Mouse (Mus musculus) brain, embryonic 18.5 days (tissue): Measurements from ENCODE around the gene Vcp.

Experiments used
- DNase-seq: peaks from one replicate; pipeline ENCODE4 v3.0.0-alpha.2; 2012; ENCODE audit warnings: low read depth, low spot score

Vcp gene

GRCm38 (mm10) chr4:42945952-42946351 lies 54.4 kb downstream of the Vcp start:
- peak; percentile 60 for DNase-seq

GRCm38 (mm10) chr4:42945445-42945844 lies 54.9 kb downstream of the Vcp start:
- DNase-seq, result no peak

GRCm38 (mm10) chr4:42945043-42945442 lies 55.3 kb downstream of the Vcp start:
- no peak for DNase-seq

GRCm38 (mm10) chr4:42944185-42944584 lies 56.1 kb downstream of the Vcp start:
- no peak for DNase-seq

GRCm38 (mm10) chr4:42943341-42943740 lies 57.0 kb downstream of the Vcp start:
- DNase-seq, result no peak

GRCm38 (mm10) chr4:42941396-42941795 lies 58.9 kb downstream of the Vcp start:
- DNase-seq, result no peak

GRCm38 (mm10) chr4:42933630-42934029 lies 66.7 kb downstream of the Vcp start:
- DNase-seq, result no peak

GRCm38 (mm10) chr4:42932229-42932969 lies 67.9 kb downstream of the Vcp start:
- no peak for DNase-seq
